Mouse (Mus musculus) liver, embryonic 16.5 days (tissue): Measurements from ENCODE around the gene Arl6ip1. TPM values are rescaled to one million over a fixed set of nuclear protein-coding genes. Genes with fewer than 3 reads are reported as not detected.
A peak's percentile ranks its signal among the peaks of the same experiment; 100 is the strongest.
"Not testable (repeated sequence)": the region's sequence is repeated elsewhere in the genome, so short reads cannot be mapped to it uniquely, and the experiment has no call there.

Source experiments
- ATAC-seq: fragments of 200-750 bp; cut with Nextera tagmentation; 2 replicates; pipeline ENCODE4 v1.8.0; 2017; ENCODE audit warnings: low read depth, mild to moderate bottlenecking, moderate number of reproducible peaks, moderate library complexity
- H3K27ac ChIP-seq: fragments of 300-500 bp; sonication (generic); 2 replicates; pipeline ENCODE4 v1.5.1; 2014; ENCODE audit warnings: mild to moderate bottlenecking, low read length
- H3K27me3 ChIP-seq: fragments of 300-500 bp; sonication (generic); 2 replicates; pipeline ENCODE4 v1.6.1; 2014; ENCODE audit warnings: low read depth, low read length, mixed read lengths; ENCODE audit not compliant: control insufficient read depth, insufficient read depth
- H3K36me3 ChIP-seq: fragments of 300-500 bp; sonication (generic); 2 replicates; pipeline ENCODE4 v1.6.1; 2014; ENCODE audit warnings: mild to moderate bottlenecking; ENCODE audit not compliant: control insufficient read depth, insufficient read depth
- H3K4me1 ChIP-seq: fragments of 300-500 bp; sonication (generic); 2 replicates; pipeline ENCODE4 v1.6.1; 2014; ENCODE audit warnings: low read depth, low read length, mixed read lengths; ENCODE audit not compliant: control insufficient read depth
- H3K4me2 ChIP-seq: fragments of 300-500 bp; sonication (generic); 2 replicates; pipeline ENCODE4 v1.6.1; 2014; ENCODE audit warnings: low read depth, low read length, mixed read lengths
- H3K4me3 ChIP-seq: fragments of 300-500 bp; sonication (generic); 2 replicates; pipeline ENCODE4 v1.5.1; 2014; ENCODE audit warnings: low read depth, mild to moderate bottlenecking, low read length
- H3K9ac ChIP-seq: fragments of 300-500 bp; sonication (generic); 2 replicates; pipeline ENCODE4 v1.6.1; 2014; ENCODE audit warnings: low read depth, low read length
- H3K9me3 ChIP-seq: fragments of 300-500 bp; sonication (generic); replicated peaks from 2 replicates; pipeline ENCODE4 v1.6.1; 2016; ENCODE audit warnings: low read length; ENCODE audit not compliant: control insufficient read depth
- WGBS: fragments of 180-500 bp; shearing (Covaris S2); extraction: QIAGEN DNeasy Blood & Tissue Kit; methylation state at CpG from one replicate; pipeline ENCODE4 v1.1.7; 2014; ENCODE audit not compliant: insufficient replicate concordance; 5-methylcytosine and 5-hydroxymethylcytosine counted together
- polyA plus RNA-seq: library from polyadenylated mRNA; unstranded; fragments of >200 nt; fragmentation: Nextera tagmentation; extraction: Ambion mirVana; gene quantifications from 2 replicates; pipeline ENCODE4 v1.2.1, GENCODE M21; 2015

Arl6ip1 gene
- 283 and 300 TPM in 2 replicates for polyA plus RNA-seq

- WGBS, result under 1% methylated on average over 39 of the region's 39 CpGs
- Histone ChIP-seq H3K27me3 (no peaks in the 10 kb centered on the region), H3K36me3 (peaks cover 16% of the 10 kb centered on the region), H3K9me3 (no peaks in the 10 kb centered on the region), H3K27ac (peak within 1 kb of the TSS; percentile 98), H3K4me2 (peak within 1 kb of the TSS; percentile 90), H3K4me1 (peaks cover 29% of the 10 kb centered on the region), H3K4me3 (peak within 1 kb of the TSS; percentile 92), H3K9ac (peak within 1 kb of the TSS; percentile 93)
- ATAC-seq, result peak; percentile 98
Observed at GRCm38 (mm10) chr7:118129430-118130041, at the start of gene Arl6ip1. Gene Arl6ip1, minus strand, starts transcription at chr7:118129662.

GRCm38 (mm10) chr7:118175821-118176355 lies 46.4 kb upstream of the Arl6ip1 start:
- Histone ChIP-seq H3K4me2 (no peak overlapping the region), H3K4me3 (no peak overlapping the region), H3K9ac (no peak overlapping the region), H3K4me1 (no peaks in the 10 kb centered on the region), H3K27me3 (no peaks in the 10 kb centered on the region), H3K36me3 (peaks cover 36% of the 10 kb centered on the region), H3K27ac (no peak overlapping the region), H3K9me3 (no peaks in the 10 kb centered on the region)
- no peak for ATAC-seq
- 66% methylated on average over 1 of the region's 1 CpGs for WGBS

- not testable (repeated sequence) for H3K9me3 ChIP-seq, H3K4me1 ChIP-seq, H3K9ac ChIP-seq, H3K4me2 ChIP-seq, H3K4me3 ChIP-seq, ATAC-seq, H3K27me3 ChIP-seq, H3K27ac ChIP-seq
- WGBS, result 70% methylated on average over 2 of the region's 2 CpGs
- peaks cover 41% of the 10 kb centered on the region for H3K36me3 ChIP-seq
Observed at GRCm38 (mm10) chr7:118170125-118170524, 40.7 kb upstream of the Arl6ip1 start.

DNA sequence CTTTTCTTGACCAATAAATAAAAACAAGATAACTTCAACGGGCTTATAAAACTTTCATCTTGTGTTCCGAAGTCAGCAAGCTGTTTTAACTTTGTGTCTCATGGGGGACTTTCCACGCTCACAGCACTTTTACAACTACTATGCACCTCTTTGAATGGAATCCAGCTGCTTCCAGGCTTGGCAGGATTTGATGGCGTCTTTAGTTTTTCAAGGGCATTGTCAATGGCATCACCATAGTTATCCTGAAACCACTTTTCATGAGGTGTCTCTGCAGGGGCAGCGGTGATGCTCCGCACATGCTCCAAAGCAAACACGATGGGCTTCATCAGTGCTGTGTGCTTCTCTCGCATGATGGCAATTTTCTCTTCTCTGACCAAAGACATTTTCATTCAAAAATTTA lies 33.5 kb upstream of the Arl6ip1 start:
- Histone ChIP-seq H3K27me3 (no peaks in the 10 kb centered on the region), H3K4me3 (no peak overlapping the region), H3K9ac (no peak overlapping the region), H3K4me1 (no peaks in the 10 kb centered on the region), H3K9me3 (no peaks in the 10 kb centered on the region), H3K4me2 (no peak overlapping the region), H3K36me3 (peaks cover 29% of the 10 kb centered on the region), H3K27ac (no peak overlapping the region)
- WGBS, result 87% methylated on average over 8 of the region's 8 CpGs
- no peak for ATAC-seq

GRCm38 (mm10) chr7:118160121-118160520 lies 30.7 kb upstream of the Arl6ip1 start:
- H3K9me3 ChIP-seq, result no peaks in the 10 kb centered on the region
- H3K36me3 ChIP-seq, result peaks cover 25% of the 10 kb centered on the region
- H3K4me1 ChIP-seq, result no peaks in the 10 kb centered on the region
- no peak overlapping the region for H3K27ac ChIP-seq
- no peak overlapping the region for H3K9ac ChIP-seq
- WGBS, result 82% methylated on average over 3 of the region's 3 CpGs
- no peak for ATAC-seq
- no peaks in the 10 kb centered on the region for H3K27me3 ChIP-seq
- no peak overlapping the region for H3K4me3 ChIP-seq
- no peak overlapping the region for H3K4me2 ChIP-seq

DNA sequence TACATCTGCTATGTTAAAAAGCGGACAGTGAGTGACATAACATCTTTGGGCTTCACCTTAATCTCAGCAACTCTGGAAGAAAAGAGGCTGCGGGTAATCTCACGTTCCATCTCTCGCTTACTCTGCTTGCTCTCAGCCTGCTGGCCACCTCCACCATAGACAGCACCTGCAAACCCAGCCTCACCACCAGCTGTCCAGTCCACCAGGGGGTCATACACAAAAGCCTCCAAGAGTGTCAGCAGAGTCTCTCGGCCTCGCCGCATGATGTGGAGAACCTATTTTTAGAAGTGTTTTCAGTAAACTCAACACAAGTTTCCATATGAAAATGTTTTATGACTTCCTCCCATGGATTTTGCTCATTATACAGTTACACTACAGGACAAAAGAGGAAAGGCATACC lies 27.0 kb upstream of the Arl6ip1 start:
- H3K4me2 ChIP-seq, result no peak overlapping the region
- no peak overlapping the region for H3K4me3 ChIP-seq
- H3K9ac ChIP-seq, result no peak overlapping the region
- H3K36me3 ChIP-seq, result peaks cover 48% of the 10 kb centered on the region
- H3K27me3 ChIP-seq, result no peaks in the 10 kb centered on the region
- no peak for ATAC-seq
- WGBS, result 82% methylated on average over 7 of the region's 7 CpGs
- no peak overlapping the region for H3K27ac ChIP-seq
- H3K4me1 ChIP-seq, result no peaks in the 10 kb centered on the region
- H3K9me3 ChIP-seq, result no peaks in the 10 kb centered on the region

DNA sequence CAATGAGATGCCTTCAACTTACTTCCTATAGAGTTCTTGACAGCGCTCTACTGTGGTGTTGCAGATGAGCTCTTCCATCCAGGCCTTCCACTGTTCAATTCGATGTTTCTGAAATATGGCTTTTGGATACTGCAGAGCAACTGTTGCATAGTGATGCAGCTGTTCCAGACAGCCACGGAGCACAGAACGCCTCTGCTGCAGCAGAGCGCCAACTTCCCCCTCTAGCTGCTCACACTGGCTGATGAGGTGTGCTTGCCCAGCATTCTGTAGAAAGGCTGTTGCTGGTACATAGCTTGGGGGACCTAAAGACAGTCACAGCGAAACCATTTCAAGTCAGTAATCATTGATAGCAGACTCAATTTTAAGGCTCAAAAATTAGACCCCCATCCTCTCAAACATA lies 24.7 kb upstream of the Arl6ip1 start:
- Histone ChIP-seq H3K27ac (no peak overlapping the region), H3K4me2 (no peak overlapping the region), H3K9me3 (no peaks in the 10 kb centered on the region), H3K9ac (no peak overlapping the region), H3K4me1 (no peaks in the 10 kb centered on the region), H3K36me3 (peaks cover 40% of the 10 kb centered on the region), H3K27me3 (no peaks in the 10 kb centered on the region), H3K4me3 (no peak overlapping the region)
- no peak for ATAC-seq
- WGBS, result 76% methylated on average over 6 of the region's 6 CpGs

GRCm38 (mm10) chr7:118143602-118144001 lies 14.1 kb upstream of the Arl6ip1 start:
- Histone ChIP-seq H3K4me1 (peaks cover 10% of the 10 kb centered on the region), H3K9ac (no peak overlapping the region), H3K4me3 (no peak overlapping the region), H3K9me3 (no peaks in the 10 kb centered on the region), H3K36me3 (peaks cover 43% of the 10 kb centered on the region), H3K27ac (peak overlapping the region; percentile 58), H3K4me2 (peak overlapping the region; percentile 6), H3K27me3 (no peaks in the 10 kb centered on the region)
- 56% methylated on average over 3 of the region's 3 CpGs for WGBS
- ATAC-seq, result peak; percentile 93

- H3K36me3 ChIP-seq, result peaks cover 40% of the 10 kb centered on the region
- H3K27ac ChIP-seq, result peak overlapping the region; percentile 58
- peaks cover 10% of the 10 kb centered on the region for H3K4me1 ChIP-seq
- H3K4me2 ChIP-seq, result peak overlapping the region; percentile 6
- peak; percentile 95 for ATAC-seq
- WGBS, result 30% methylated on average over 4 of the region's 4 CpGs
- no peak overlapping the region for H3K9ac ChIP-seq
- no peaks in the 10 kb centered on the region for H3K9me3 ChIP-seq
- no peaks in the 10 kb centered on the region for H3K27me3 ChIP-seq
- no peak overlapping the region for H3K4me3 ChIP-seq
Observed at GRCm38 (mm10) chr7:118143123-118143522, 13.7 kb upstream of the Arl6ip1 start.
